Mouse (Mus musculus) lung, postnatal 4 days (tissue): ENCODE measurements around the gene Ints3.

Experiments
- DNase-seq, 2 experiments: peaks; one replicate each; pipeline ENCODE4 v3.0.0; 2021

Gene Ints3

DNA sequence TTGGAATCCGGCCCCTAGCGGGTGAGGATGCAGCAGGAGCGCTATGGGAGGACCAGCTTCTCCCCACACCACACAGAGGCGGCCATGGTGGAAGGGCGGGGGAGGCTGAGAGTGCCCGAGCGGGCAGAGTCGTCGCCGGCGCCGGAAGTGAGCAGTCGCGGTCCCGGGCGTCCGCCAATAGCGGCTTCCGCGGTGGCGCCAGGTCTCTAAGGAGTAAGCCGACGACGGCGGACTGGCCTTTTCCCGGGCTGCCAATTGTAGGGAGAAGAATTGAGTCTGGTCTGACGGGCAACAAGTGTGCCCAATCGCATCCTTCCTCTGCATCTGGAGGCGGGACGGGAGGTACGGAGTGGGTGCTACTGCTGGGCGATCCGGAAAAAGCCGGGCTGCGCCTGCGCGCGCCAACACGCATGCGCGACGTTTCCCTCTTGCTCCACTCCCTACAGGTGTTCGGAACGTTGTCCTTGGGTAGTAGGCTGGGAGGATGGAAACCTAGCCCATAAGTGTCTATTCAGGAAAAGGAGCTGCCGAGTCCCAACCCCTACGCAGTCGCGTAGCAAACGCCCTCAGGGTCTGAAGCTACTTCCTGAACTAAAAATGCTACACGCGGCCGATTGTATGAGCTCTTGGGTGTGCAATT is at the start of gene Ints3:
Gene Ints3, minus strand, starts transcription at position 242 of the 640 bp plus-strand sequence.
- DNase-seq: peak; percentile 100

GRCm38 (mm10) chr3:90475831-90476611 is 42.6 kb upstream of the Ints3 start, which contains the start of gene Ilf2:
Ilf2 (plus strand) TSS chr3:90476126.
- DNase-seq: peak; percentile 97 to 98

GRCm38 (mm10) chr3:90475151-90475830 is 41.9 kb upstream of the Ints3 start:
- no peak for DNase-seq

- DNase-seq: peak in 1 of 2 experiments; percentile 70
These were observed 38.8 kb upstream of the Ints3 start for GRCm38 (mm10) chr3:90472213-90472612.

GRCm38 (mm10) chr3:90467618-90468300 is 34.3 kb upstream of the Ints3 start:
- DNase-seq: peak in 1 of 2 experiments; percentile 12

GRCm38 (mm10) chr3:90466311-90466766 is 32.9 kb upstream of the Ints3 start:
- peak; percentile 73 to 83 for DNase-seq

DNA sequence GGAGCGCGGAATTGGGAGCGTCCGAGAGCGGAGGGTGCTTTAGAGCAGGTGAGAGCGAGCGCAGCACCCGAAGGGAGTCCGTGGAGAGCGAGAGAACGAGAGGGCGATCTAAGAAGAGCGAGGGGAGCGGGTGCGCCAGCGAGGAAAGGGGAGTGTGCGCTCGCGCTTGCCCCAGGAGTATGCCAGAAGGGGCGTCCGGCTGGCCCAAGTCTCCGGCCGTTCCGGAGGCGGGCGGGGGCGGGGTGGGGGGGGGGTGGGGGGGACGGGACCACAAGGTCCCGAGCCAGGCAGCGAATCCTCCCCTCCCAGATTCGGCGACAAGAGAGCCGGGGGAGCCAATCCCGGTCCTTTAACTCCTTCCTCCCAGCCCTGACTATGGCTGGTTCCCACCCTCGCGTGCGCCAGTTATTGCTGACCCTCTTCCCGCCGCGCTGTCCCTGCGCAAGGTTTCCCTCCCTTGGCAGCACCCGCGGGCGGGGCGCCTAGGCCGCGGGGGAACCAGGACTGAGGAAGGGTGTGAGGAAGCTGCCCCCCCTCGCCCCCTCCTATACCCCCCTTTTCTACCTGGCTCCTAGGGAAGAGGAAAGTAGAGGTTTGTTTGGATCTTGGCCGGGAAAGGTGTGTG is 32.4 kb upstream of the Ints3 start, which contains the start of gene Npr1:
Gene Npr1, minus strand, starts transcription at position 181 of the 625 bp plus-strand sequence.
- DNase-seq: peak; percentile 77 to 88

- peak; percentile 51 to 62 for DNase-seq
These were observed 31.8 kb upstream of the Ints3 start for GRCm38 (mm10) chr3:90465081-90465685.

DNA sequence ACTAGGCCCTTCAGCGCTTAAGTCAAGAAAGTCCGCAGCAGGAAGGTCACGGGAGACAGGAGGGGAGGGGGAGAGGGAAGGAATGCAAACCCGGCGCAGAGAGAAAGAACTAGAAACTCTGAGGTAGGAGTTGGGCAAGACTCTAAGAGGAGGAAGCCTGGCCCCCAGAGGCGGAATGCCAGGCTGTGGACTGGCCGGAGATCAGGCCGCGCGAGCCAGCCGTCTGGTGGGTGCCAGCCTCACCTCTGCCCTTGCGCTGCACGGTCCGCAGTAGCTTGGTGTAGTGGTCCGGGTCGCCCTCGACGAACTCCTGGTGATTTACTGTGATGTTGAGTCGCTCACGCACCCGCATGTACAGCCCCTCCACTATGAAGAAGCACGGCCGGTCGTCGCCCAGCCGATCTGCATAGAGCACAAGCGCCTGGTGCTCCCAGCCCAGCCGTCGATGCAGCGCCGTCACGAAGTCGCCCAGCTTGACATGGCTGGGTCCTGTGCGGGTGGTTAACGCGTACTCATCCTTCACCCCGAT is 31.2 kb upstream of the Ints3 start:
- DNase-seq: peak; percentile 71 to 86

DNA sequence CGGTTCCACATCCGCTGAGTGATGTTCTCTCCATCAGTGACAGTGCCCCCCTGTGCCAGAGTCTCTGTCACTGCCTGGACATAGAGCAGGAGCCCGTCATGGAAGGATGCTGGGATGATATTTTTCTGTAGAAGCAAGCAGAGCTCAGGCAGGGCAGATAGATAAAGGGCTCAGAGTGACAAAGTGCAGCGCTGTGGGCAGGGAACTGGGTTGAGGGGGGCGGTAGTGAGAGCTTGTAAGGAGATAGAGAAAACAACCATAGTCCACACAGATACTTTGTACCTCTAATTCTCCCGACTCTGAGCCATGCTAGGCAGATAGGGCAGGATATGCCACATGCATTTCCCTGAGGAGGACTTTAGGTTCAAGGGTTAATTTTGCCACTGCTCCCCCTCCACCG is 29.2 kb upstream of the Ints3 start:
- no peak for DNase-seq

DNA sequence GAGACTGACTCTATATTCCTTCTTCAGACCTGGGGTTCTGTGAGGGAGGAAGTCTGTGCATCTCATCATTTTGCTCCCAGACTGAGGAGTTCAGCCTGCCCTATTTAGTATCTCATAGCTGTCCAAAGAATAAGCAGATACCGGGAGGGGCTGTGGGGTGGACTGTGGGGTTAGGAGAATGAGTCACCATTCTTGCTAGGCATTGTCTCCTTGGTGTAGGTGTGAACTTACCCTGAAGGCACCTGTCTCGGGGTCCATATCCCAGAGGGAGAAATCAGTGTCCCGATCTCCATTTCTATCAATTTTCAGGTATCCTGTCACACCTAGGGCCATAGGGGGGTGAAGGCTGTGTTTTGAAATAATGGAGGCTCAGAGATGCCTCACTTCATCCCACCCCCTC is 28.5 kb upstream of the Ints3 start:
- DNase-seq: no peak

DNA sequence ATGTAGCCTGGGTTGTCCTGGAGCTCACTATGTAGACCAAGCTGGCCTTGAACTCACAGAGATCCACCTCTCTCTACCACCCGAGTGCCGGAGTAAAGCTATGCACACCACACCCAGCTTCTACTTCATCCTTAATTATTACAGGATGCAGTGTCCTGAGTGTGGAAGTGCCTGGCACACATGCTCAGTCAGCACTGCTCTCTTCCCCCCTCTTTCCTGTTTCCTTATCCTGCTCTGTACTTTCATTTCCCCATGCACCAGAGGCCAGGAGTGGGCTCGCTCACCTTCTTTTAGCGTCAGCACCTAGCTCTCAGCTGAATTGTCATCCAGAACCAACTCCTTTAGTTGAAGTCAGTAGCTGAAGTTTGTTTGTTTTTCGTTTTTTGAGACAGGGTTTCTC is 26.9 kb upstream of the Ints3 start:
- no peak for DNase-seq

DNA sequence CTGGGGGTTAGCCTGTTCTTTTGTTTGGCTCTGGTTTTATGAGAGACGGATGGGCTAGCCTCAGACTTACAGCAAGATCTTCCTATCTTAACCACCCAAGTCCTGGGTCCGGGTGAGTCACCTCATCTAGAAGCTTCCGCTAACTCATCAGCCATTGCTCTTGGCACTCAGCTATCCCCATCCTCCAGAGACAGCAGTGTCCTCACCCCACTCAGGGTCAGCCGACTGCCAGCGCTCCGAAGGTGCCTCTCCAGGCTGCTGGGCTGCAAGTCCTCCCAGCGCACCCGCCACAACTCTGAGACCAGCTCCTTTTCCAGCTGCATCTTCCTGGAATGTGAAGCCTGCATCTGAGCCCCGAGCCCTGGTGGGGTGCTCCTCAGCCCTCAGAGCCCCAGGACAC is 26.3 kb upstream of the Ints3 start:
- DNase-seq: no peak

GRCm38 (mm10) chr3:90454931-90455330 is 21.5 kb upstream of the Ints3 start:
- no peak for DNase-seq

DNA sequence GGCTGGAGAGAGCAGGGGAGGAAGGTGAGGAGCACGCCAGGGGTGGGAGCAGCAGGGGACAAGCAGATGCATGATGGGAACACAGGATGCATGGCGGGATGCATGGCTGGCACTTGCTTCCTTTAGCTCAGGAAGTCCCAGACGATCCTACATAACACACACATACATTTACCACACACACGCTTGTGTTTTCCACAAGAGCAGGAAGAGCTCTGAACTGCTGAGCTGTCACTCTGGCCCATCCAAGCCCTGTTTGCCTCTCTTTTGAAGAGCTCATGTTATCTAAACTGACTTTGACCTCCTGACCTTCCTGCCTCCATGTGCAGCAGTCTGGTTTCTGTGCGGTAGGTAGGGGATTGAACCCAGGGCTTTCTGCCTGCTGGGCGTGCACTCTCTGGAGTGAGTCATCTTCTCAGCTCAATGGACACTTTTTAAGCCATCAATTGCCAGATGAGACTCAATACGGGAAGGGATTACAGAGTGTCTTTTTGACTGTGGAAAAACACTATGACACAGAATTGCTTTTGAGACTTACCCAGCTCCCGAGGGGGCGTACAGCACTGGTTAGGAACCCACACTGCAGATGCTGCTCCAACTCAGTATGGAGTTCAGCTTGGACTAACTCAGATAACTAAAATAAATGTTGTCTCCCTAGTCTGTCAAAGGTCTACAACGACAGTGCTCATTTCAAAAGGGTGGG is 18.1 kb upstream of the Ints3 start:
- DNase-seq: peak in 1 of 2 experiments; percentile 64

DNA sequence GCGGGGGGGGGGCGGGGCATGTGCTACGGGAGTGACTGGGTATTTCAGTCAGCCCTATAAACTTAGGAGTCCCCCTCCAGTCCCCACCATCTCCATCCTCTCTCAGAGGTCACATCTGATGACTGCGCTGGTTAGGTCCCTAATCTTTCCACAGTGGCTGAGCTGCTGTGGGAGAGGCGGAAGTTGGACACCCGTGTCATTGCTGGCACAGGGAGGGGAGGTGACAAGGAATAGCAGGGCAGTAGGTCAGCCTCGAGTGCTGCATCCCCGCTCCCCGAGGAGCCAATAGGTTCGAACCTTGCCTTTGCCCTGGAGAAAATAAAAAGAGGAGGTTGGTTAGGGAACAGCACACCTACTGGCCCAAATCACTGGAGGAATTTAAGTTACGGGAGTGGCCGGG is 17.5 kb upstream of the Ints3 start:
- DNase-seq: peak in 1 of 2 experiments; percentile 31

- DNase-seq: peak in 1 of 2 experiments; percentile 33
These were observed 15.2 kb upstream of the Ints3 start for GRCm38 (mm10) chr3:90448626-90449025.

DNA sequence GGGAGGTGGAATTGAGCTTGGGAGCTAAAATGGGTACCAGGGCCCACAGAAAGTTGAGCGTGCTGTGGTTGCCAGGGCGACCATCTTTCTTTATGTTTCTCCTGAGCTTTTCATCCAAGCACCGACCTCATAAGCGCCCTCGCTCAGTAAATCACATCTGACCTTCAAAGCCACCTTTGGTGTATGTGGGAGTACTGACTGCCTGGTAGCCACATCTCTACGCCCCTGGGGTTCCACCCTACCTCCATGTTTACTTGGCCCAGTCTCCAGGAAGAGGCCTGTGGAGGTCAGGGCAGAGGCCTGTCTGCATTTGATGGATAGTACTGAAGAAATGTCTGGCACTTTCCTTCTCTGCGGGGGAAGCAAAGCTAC is 13.7 kb upstream of the Ints3 start:
- DNase-seq: peak; percentile 48 to 62

DNA sequence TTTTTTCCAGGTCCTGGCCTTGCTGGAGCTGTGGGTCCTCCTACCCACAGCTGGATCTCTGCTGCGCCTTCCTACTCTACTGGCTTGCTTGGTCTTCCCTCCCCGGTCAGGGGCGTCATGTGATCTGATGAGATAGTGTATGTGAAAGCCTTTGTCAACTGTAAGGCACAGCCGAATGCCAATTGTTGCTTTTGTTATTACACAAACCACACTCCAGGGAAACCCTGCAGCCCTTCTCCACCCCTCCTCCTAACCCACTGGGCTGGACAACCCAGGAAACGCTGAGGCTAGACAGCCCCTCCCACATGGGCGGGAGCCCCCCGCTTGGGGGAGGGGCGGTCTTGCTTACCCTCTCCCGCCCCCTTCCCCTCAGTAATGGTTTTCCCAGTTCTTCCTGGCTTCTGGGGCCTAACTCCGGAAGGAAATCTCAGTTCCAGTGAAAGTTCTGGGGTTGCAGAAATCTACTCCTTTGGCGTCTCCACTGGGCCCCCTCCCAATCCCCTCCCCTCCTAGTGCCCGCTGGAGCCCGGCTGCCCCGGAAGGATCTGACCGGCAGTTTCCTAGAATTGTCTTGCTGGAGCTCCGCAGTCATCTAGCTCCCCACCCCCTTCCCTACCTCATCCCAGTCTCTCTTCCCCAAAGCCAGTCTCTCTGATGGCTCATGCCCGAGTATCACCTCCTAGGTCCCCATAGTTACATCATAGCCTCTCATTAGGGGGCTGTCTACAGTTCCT is 13.1 kb upstream of the Ints3 start:
- DNase-seq: peak; percentile 93 to 97
